Mouse (Mus musculus): ENCODE results near the gene Gm21958. TPM values are rescaled to one million over a fixed set of nuclear protein-coding genes. Genes with fewer than 3 reads are reported as not detected.

Gm21958 gene
- polyA plus RNA-seq, 1 experiment from 2014 or later: 1.6 TPM

DNA sequence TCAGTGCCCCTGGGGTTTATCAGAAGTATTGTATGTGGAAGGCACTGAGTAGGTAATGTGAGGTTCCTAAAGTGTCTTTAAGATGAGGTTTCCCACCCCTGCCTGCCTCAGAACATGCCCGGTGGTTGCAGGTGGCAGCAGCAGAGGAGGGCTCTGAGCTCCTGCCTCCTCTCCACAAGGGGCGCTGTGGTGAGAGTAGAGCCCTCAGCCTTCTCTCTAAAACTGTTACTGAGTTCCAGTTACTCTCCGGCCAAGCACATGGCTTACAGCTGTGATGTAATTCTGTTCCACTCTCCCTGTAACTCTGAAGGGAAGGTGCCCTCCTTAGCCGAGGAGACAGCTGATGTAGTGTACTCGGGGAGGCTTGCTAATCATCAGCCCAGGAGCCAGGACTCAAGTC lies 31.6 kb upstream of the Gm21958 start:
- H3K4me2 ChIP-seq (ENCODE audit: low read depth, severe bottlenecking): no peak overlapping the region
- no peak overlapping the region for H3K4me3 ChIP-seq (ENCODE audit: low read depth, low read length)
- H3K27ac ChIP-seq (replicated peaks; ENCODE audit: low read depth, low read length): no peak overlapping the region
- no peaks in the 10 kb centered on the region for H3K4me1 ChIP-seq (ENCODE audit: control insufficient read depth, insufficient read depth, low read length)
- DNase-seq (ENCODE audit: low spot score) (peak; percentile 39), ATAC-seq (ENCODE audit: insufficient number of reproducible peaks, low FRiP score, low TSS enrichment, low read depth) (no peak)
- peaks cover 26% of the 10 kb centered on the region; the same call in 1 of the 2 replicates for H3K36me3 ChIP-seq (ENCODE audit: control insufficient read depth, insufficient read depth, low read length)
- H3K27me3 ChIP-seq (ENCODE audit: control insufficient read depth, insufficient read depth, low read length): no peaks in the 10 kb centered on the region
- H3K9me3 ChIP-seq (ENCODE audit: control insufficient read depth, low read length): no peaks in the 10 kb centered on the region
- no peak overlapping the region for H3K9ac ChIP-seq (ENCODE audit: low read length)
- 47% methylated on average over 5 of the region's 5 CpGs for WGBS

DNA sequence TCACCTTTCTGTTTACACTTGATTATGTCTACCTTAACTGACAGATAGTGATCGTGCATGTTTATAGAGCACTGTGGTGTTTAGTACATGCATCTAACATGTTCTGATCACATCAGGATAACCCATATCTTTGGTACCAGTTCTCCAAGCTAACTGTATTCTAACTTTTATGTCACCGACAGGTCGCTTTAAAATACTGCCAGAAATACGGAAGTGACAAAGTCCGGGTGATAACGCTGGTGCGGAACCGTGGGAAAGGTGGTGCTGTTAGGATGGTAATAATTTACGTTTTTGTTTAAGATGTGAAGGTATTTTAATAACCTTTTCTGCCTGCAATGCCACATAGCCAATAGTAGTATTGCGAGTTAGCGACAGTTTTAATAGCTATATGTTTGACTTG lies 27.8 kb upstream of the Gm21958 start:
- no peak for DNase-seq (ENCODE audit: low spot score)
- 97% methylated on average over 11 of the region's 11 CpGs for WGBS

DNA sequence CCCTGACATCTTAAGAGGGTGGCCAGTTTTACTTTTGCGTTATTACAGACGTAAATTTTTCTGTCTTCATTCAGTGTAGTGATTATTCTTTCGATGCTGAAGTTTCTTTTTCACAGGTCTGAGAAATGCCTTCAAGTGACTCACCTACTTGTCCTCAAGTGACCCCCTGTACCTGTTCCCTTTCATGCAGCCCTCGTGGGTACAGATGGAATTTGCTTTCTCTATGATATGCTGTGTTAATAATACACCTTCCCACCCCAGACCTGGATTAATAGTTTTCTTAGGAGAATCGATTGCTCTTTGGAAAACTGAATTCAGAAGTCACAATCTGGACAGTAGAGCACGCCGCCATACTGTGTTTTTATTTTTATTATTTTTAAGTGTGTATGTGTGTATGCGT lies 23.2 kb upstream of the Gm21958 start:
- H3K4me1 ChIP-seq (ENCODE audit: control insufficient read depth, insufficient read depth, low read length): 0 out of 2 replicates have a peak, but pooled peaks cover 3% of the 10 kb centered on the region
- H3K36me3 ChIP-seq (ENCODE audit: control insufficient read depth, insufficient read depth, low read length): peaks cover 9% of the 10 kb centered on the region; the same call in 1 of the 2 replicates
- 95% methylated on average over 8 of the region's 8 CpGs for WGBS
- no peaks in the 10 kb centered on the region for H3K9me3 ChIP-seq (ENCODE audit: control insufficient read depth, low read length)
- H3K4me3 ChIP-seq (ENCODE audit: low read depth, low read length): no peak overlapping the region
- no peak for DNase-seq (ENCODE audit: low spot score)
- no peak overlapping the region for H3K4me2 ChIP-seq (ENCODE audit: low read depth, severe bottlenecking)
- no peak overlapping the region for H3K27ac ChIP-seq (replicated peaks; ENCODE audit: low read depth, low read length)
- no peak for ATAC-seq (ENCODE audit: insufficient number of reproducible peaks, low FRiP score, low TSS enrichment, low read depth)
- H3K9ac ChIP-seq (ENCODE audit: low read length): no peak overlapping the region
- H3K27me3 ChIP-seq (ENCODE audit: control insufficient read depth, insufficient read depth, low read length): no peaks in the 10 kb centered on the region

More for the DNA sequence above, 27.8 kb upstream of the Gm21958 start:
- H3K4me2 ChIP-seq (ENCODE audit: low read depth, severe bottlenecking): no peak overlapping the region
- no peak overlapping the region for H3K9ac ChIP-seq (ENCODE audit: low read length)
- ATAC-seq (ENCODE audit: insufficient number of reproducible peaks, low FRiP score, low TSS enrichment, low read depth): no peak
- no peak overlapping the region for H3K4me3 ChIP-seq (ENCODE audit: low read depth, low read length)
- no peaks in the 10 kb centered on the region for H3K4me1 ChIP-seq (ENCODE audit: control insufficient read depth, insufficient read depth, low read length)
- no peaks in the 10 kb centered on the region for H3K9me3 ChIP-seq (ENCODE audit: control insufficient read depth, low read length)
- peaks cover 11% of the 10 kb centered on the region; the same call in 1 of the 2 replicates for H3K36me3 ChIP-seq (ENCODE audit: control insufficient read depth, insufficient read depth, low read length)
- H3K27me3 ChIP-seq (ENCODE audit: control insufficient read depth, insufficient read depth, low read length): no peaks in the 10 kb centered on the region
- no peak overlapping the region for H3K27ac ChIP-seq (replicated peaks; ENCODE audit: low read depth, low read length)

DNA sequence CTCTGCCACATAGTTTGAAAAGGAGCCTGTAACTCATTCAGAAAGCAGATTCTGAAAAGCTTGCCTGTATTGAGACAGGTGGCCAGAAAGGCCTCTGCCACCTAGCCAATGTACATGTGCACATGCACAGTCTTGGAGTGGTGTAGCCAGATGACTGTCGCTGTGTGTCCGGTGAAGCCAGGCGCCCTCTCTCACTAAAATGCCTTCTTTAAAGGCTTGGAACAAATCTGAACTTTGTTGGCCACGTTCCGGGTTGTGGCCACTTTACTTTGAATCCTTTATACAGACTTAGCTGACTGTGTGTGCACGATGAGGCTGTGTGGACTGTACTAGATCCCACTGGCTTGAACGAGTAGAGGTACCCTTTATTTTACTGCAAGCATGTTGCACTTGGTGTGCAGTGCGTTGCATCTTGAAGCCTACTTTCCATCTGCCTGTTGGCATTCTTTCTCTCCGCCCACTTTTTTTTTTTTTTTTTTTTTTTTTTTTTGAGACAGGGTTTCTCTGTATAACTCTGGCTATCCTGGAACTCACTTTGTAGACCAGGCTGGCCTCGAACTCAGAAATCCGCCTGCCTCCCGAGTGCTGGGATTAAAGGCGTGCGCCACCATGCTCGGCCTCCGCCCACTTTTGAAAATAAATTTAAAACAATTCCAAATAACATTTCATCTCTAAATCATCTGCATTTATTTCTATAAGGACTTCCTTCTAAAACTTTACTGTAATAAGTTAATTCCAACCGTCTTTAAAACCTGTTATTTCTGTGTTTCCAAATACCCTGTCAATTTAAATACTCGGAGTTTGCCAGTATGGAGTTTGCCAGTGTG lies 22.2 kb upstream of the Gm21958 start:
- DNase-seq (ENCODE audit: low spot score): peak; percentile 51
- Histone ChIP-seq H3K4me1 (ENCODE audit: control insufficient read depth, insufficient read depth, low read length) (0 out of 2 replicates have a peak, but pooled peaks cover 7% of the 10 kb centered on the region), H3K9ac (ENCODE audit: low read length) (peak overlapping the region; percentile 86), H3K4me2 (ENCODE audit: low read depth, severe bottlenecking) (peak overlapping the region; percentile 78), H3K27ac (replicated peaks; ENCODE audit: low read depth, low read length) (no peak overlapping the region), H3K9me3 (ENCODE audit: control insufficient read depth, low read length) (no peaks in the 10 kb centered on the region), H3K36me3 (ENCODE audit: control insufficient read depth, insufficient read depth, low read length) (peaks cover 6% of the 10 kb centered on the region; the same call in 1 of the 2 replicates), H3K27me3 (ENCODE audit: control insufficient read depth, insufficient read depth, low read length) (no peaks in the 10 kb centered on the region), H3K4me3 (ENCODE audit: low read depth, low read length) (peak overlapping the region; percentile 89)
- no peak for ATAC-seq (ENCODE audit: insufficient number of reproducible peaks, low FRiP score, low TSS enrichment, low read depth)
- 60% methylated on average over 18 of the region's 18 CpGs for WGBS

DNA sequence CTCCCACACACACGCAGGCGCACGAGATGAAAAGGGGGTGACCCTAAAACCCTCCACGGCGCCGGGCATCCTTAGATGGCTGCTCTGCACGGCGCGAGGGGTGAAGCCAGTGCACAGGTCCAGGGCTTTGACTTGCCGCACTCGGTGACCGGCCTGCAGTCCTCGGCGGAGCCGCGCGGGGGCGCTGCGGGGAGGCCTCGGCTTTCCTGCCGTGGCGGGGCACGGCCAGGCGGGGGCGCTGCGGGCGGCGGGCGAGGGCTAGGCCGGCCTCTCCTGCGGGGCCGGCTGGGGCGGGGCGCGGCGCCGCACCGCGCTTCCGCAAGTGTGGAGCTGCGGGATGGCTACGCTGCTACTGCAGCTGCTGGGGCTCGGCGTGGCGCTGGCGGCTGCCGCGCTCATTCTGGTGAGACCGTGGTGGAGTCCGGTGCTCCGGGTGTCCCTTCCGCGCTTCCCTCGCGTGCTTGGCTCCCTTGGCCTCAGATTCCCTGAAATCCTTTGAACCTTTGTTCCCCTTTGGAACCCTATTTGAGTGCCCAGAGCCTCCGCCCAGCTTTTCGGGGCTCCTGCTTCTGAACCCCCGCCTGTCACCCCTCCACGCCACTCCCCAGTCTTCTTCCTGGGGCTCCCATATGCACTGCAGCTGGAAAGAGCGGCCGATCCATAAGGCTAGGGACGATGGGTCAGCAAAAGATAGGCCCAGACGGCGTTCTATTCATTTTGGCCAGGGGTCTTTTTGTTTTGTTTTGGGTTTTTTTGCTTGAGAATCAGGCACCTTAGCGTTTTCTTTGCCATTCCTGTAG lies 21.3 kb upstream of the Gm21958 start, which contains the start of the genes Exosc8 and Alg5:
Gene Exosc8 (minus strand): TSS at position 147 of the 800 bp plus-strand sequence.
Gene Alg5 (plus strand): TSS at position 293 of the 800 bp plus-strand sequence.
- Histone ChIP-seq H3K9me3 (ENCODE audit: control insufficient read depth, low read length) (no peaks in the 10 kb centered on the region), H3K9ac (ENCODE audit: low read length) (peak within 1 kb of the TSS; percentile 86), H3K27me3 (ENCODE audit: control insufficient read depth, insufficient read depth, low read length) (no peaks in the 10 kb centered on the region), H3K4me2 (ENCODE audit: low read depth, severe bottlenecking) (peak within 1 kb of the TSS; percentile 79), H3K36me3 (ENCODE audit: control insufficient read depth, insufficient read depth, low read length) (peaks cover 3% of the 10 kb centered on the region; the same call in 1 of the 2 replicates), H3K4me3 (ENCODE audit: low read depth, low read length) (peak within 1 kb of the TSS; percentile 89), H3K27ac (replicated peaks; ENCODE audit: low read depth, low read length) (peak within 1 kb of the TSS; percentile 98), H3K4me1 (ENCODE audit: control insufficient read depth, insufficient read depth, low read length) (0 out of 2 replicates have a peak, but pooled peaks cover 7% of the 10 kb centered on the region)
- DNase-seq (ENCODE audit: low spot score) (peak; percentile 96), ATAC-seq (ENCODE audit: insufficient number of reproducible peaks, low FRiP score, low TSS enrichment, low read depth) (peak; percentile 89)
- WGBS: under 1% methylated on average over 52 of the region's 65 CpGs

DNA sequence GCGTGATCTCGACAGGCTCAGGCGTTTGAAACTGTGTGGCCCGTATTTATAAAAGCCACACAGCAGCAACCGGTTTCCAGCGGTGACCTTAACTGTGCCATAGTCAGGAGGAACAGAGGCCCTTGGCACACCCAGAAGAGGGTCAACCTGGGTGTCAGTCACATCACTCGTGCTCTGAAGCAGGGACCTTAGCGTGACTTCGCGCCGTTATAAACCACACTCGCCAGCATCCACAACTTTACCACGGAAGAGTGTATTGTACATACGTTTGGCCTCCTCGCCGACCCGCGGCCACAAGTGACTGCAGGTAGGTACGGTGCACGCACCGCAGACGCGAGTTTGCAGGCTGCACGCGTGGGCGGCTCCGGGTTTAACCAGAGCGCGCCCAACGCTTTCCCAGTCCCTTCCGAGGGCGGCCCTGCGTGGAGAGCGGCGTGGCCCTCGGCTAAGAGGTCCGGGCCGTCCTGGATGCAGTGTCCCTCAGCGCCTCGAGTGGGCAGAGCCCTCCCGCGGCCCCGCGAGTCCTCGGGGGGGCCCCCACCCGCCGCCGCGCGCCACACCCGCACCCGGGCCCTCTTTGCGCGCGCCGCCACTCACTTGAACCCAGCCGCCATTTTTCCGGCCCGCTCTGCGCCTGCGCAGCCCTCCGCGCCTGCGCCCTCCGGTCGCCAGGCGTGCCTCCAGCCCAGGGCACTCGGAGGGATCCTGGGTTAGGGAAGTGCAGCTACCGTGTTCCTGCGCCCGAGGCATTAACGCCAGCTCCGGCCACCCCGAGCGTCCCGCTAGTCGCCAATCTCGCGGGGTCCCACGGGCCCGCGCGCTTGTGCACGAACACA lies 20.5 kb upstream of the Gm21958 start:
- H3K9ac ChIP-seq (ENCODE audit: low read length): peak overlapping the region; percentile 86
- H3K27ac ChIP-seq (replicated peaks; ENCODE audit: low read depth, low read length): peak overlapping the region; percentile 98
- H3K4me2 ChIP-seq (ENCODE audit: low read depth, severe bottlenecking): peak overlapping the region; percentile 79
- H3K36me3 ChIP-seq (ENCODE audit: control insufficient read depth, insufficient read depth, low read length): peaks cover 9% of the 10 kb centered on the region; the same call in 1 of the 2 replicates
- DNase-seq (ENCODE audit: low spot score): peak; percentile 92
- H3K9me3 ChIP-seq (ENCODE audit: control insufficient read depth, low read length): no peaks in the 10 kb centered on the region
- peak; percentile 91 for ATAC-seq (ENCODE audit: insufficient number of reproducible peaks, low FRiP score, low TSS enrichment, low read depth)
- peak overlapping the region; percentile 89 for H3K4me3 ChIP-seq (ENCODE audit: low read depth, low read length)
- H3K27me3 ChIP-seq (ENCODE audit: control insufficient read depth, insufficient read depth, low read length): no peaks in the 10 kb centered on the region
- WGBS: under 1% methylated on average over 84 of the region's 84 CpGs
- H3K4me1 ChIP-seq (ENCODE audit: control insufficient read depth, insufficient read depth, low read length): 0 out of 2 replicates have a peak, but pooled peaks cover 7% of the 10 kb centered on the region

DNA sequence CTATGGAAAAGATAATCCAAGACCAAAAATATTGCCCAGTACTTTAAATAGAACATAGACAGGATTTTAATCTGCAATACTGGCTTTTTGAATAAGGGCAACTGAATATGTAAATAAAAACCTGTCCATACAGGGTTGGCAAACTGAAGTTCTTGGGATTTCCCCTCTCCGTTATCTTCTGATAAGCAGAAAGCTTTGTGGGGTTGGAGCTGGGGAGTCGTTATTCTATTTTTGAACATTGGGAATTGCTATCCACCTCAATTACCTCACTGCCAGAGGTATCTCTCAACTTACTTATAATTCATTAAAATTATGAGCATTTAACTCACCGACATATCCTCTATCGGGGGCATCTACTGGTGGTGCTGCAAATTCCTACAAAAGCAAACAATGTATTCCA lies 18.2 kb upstream of the Gm21958 start:
- WGBS: 88% methylated on average over 4 of the region's 4 CpGs
- H3K4me2 ChIP-seq (ENCODE audit: low read depth, severe bottlenecking): no peak overlapping the region

More for the DNA sequence above, 18.2 kb upstream of the Gm21958 start:
- Histone ChIP-seq H3K27me3 (ENCODE audit: control insufficient read depth, insufficient read depth, low read length) (no peaks in the 10 kb centered on the region), H3K36me3 (ENCODE audit: control insufficient read depth, insufficient read depth, low read length) (peaks cover 13% of the 10 kb centered on the region), H3K27ac (replicated peaks; ENCODE audit: low read depth, low read length) (no peak overlapping the region), H3K9ac (ENCODE audit: low read length) (no peak overlapping the region), H3K9me3 (ENCODE audit: control insufficient read depth, low read length) (no peaks in the 10 kb centered on the region), H3K4me3 (ENCODE audit: low read depth, low read length) (no peak overlapping the region), H3K4me1 (ENCODE audit: control insufficient read depth, insufficient read depth, low read length) (0 out of 2 replicates have a peak, but pooled peaks cover 7% of the 10 kb centered on the region)
- no peak for DNase-seq (ENCODE audit: low spot score)
- no peak for ATAC-seq (ENCODE audit: insufficient number of reproducible peaks, low FRiP score, low TSS enrichment, low read depth)
